Mouse (Mus musculus) testis, postnatal 14 days (tissue): ENCODE results near the gene Higd1c.
"Not testable (repeated sequence)": the region's sequence is repeated elsewhere in the genome, so short reads cannot be mapped to it uniquely, and the experiment has no call there.

Experiments used
- DNase-seq: peaks from one replicate; pipeline ENCODE4 v3.0.0; 2021; ENCODE audit warnings: low spot score

Higd1c gene

DNA sequence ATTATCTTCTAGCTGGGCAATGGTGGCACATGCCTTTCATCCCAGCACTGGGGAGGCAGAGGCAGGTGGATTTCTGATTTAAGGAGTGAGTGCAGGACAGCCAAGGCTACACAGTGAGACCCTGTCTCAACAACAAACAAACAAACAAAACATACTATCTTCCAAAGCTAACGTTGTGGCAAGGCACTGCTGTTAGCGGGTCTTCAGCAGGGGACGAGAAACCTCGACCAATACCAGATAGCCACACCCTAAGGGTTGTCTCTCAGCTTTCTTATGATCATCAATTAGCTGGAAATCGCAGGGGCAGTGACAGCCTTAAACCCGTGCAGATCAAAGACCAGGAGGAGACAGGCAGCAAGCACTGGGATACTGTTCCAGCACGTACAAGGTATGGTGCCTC, at the start of gene Higd1c:
Higd1c (plus strand) TSS at position 301 of the 400 bp plus-strand sequence.
- DNase-seq, result no peak

DNA sequence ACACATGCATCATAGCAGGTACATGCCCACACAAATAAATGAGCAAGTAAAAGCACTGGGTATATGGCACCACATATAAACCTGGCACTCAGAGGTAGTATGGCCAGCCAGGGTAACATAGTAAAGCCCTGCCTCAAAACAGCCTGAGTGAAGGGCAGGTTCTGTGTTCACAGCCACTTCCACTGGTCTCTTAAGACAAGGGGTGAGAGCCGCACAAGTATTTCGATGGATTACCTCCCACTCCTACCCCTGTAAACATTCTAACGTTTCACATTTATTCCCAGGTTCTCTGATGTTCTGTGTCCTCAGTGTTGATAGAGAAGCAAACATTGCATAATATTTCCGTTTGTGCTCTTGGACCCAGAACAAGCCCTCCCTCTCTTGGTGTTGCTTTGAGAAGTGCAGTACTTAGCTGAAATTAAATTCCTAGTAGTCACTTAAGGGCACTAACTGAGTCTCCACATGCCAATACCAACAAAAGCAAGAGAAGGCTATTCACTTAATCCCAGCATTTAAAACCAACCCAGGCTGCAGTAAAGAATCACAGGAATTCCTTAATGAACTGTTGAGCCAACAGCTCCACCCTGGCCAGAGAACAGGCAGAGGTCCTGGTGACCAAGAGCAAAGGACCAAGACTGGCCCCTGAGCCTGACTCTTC, 46.2 kb upstream of the Higd1c start:
- not testable (repeated sequence) for DNase-seq

DNA sequence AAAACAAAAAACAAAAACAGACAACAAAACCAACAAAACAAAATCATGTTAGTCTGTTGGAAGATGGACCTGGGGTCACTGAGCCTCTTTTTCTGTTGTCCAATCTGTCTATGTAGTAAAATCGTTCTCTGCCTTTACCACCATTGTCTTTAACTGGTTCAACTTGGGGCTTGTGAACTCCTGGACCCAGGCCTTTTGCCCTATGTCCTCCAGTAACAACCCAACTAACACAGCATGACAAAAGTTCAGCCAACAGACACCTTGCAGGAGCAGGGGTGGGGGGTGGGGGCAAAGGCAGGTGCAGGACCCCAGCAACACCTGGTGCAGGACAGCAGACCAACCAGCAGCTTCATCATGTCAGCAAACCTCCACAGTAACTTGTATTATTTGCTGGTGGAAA, 44.5 kb upstream of the Higd1c start:
- DNase-seq, result no peak

DNA sequence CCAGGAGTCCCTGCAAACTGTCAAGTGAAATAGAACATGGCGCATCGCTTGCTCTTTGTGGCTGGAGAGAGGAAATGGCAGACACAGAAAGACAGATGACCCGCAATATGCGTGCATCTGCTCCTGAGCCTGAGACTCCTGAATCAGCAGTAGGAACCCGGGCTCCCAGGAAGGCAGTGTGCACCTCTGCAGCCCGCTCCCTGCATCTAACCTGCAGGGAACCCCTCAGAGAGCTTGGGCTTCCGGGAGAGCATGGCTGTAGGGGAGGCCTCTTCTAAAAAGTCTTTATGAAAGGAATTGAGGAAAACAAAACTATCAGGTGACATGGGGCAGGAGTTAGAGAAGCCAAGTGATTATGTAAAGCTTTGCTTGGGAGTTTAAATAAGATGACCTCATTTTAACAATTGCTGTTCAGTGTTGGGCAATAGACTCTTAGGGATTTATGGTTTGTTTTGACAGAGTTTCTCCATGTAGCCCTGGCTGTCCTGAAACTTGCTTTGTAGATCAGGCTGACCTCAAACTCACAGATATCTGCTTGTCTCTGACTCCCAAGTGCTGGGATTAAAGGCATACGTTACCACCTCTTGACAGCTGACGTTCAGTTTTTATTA, 43.9 kb upstream of the Higd1c start:
- no peak for DNase-seq

DNA sequence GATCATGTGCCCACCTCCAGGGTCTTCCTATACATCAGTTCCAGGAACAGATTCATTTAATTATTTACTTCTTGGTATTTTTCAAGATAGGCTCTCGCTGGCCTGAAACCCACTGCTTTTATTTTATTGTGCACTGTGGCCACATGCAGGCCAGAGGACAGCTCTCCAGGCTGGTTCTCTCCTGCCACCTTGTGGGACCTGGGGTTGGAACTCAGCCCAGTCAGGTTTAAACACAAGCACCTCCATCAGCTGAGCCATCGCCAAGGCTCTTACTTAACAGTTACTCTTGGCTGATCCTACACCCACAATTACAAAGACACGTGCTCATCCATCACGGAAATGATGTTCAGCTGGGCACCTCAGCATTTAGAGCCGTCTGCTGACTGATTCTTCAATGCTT, 43.2 kb upstream of the Higd1c start:
- no peak for DNase-seq

DNA sequence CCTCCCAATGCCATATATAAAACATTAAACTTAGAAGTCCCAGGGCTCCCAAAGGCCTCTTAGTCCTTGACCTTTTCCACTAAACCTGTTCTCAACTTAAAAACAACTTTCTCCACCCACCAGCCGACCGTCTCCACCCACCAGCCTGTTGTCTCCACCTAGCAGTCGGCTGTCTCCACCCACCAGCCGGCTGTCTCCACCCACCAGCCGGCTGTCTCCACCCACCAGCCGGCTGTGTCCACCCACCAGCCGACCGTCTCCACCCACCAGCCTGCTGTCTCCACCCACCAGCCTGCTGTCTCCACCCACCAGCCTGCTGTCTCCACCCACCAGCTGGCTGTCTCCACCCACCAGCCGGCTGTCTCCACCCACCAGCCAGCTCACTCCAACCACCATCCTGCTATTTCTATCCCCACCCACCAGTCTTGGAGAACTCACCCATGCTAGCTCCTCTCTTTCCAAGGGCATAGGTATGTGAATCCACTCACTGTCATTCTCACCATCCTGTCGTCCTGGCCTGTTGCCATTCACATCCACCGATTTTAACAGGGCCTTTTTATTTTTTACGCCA, 40.2 kb upstream of the Higd1c start:
- DNase-seq, result no peak

DNA sequence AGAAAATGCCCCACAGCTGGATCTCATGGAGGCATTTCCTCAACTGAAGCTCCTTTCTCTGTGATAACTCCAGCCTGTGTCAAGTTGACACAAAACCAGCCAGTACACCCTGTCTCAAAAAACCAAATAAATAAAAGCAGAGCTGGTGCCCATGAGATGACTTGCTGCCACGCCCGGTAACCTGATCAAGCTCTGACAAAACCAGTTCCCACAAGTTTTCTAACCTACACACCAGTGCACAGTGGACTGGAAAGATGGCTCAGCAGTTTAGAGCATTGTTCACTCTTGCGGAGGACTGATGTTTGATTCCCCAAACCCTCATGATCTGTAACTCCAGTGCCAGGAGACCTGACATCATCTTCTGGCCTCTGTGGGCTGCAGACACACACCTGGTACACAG, 39.1 kb upstream of the Higd1c start:
- no peak for DNase-seq

DNA sequence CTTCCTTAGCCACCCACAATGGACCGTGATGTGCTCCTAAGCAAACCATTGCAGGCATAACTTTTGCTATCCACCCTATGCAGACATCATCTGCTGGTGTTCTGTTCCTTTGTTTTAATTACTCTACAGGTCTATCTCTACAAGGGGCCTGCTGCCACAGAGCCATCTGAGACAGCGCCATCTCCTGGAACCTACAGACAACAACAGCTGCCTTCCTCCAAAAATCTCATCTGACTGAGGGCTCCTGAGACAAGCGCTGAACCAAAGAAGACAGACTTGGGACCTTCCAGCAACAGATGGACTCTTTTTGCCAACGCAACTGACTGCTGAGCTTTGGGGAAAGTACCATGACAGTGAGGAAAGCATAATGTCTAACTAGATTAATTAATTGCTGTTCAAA, 36.3 kb upstream of the Higd1c start:
- not testable (repeated sequence) for DNase-seq

DNA sequence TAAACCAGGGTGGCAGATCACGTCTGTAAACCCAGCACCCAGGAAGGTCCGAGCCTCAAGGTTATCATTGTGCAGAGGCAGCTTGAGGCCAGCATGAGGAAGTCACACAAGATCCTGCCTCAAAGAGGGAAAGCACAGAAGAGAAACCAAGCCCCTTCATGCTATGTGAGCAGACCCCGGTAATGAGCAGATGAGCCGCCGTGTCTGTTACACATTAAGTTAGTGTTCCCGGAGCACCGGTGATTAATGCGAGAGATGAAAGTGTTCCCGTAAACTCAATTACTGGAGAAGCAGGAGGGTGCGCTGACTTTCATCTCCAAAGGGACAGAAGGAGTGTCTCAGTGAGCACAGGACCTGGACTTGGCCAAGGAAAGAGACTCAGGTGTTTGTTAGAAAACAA, 35.0 kb upstream of the Higd1c start:
- not testable (repeated sequence) for DNase-seq

DNA sequence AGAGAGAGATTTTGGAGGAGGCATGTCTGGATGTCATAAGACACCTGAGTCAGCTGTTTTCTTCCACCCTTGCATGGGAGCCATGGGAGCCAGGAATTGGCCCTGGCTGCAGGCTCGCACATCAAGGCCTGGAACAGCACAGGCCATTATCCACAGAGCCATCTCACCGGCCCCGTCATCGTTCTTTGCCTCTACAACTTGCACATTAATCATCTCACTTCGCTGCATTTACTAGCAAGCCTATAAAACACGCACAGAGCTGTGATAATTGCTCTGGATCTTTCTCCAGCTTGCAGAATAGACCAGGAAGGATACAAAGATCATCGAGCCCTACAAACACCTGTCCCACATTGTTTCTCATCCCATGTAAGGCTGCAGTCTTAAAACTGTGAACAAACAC, 33.6 kb upstream of the Higd1c start:
- no peak for DNase-seq

DNA sequence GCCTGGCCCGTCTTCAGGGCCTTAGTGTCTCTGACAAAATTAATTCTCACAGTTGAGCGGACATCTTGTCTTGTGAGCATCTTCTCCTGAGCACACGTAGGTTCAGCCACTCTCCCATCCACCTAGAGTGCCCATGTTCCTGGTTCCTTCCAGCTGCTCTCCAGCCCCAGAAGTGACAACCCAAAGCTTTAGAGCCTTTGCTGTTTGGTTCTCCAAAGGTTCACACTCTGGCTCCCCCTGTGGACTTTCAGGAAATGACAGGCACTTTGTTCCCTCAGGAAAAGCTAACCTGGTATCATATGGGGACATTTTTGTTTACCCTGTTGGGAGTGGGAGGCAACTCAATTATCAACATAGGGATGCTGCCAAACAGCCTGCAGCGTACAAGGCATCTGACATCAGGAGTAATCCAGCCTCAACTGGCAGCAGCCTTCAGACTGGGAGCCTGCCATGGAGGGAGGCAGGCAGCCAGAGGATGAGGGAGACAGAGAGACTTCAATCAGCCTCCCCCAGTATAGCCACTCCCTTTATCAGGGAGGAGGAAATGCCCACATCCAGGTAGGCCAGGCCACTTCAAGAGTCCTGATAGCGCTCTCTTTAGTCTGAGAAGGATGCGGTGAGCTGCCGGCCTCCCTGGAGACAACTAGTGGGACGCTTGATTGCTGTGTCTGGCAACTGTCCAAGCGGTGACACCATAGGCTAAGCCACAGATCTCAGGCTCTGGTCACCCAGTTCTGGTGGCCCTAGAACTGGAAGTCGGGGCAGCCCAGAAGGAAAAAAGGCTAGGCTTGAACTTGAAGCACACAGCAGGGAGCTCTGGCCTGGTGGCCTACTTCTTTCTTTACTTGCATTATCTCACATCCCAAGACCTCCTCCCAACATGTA, 32.0 kb upstream of the Higd1c start:
- not testable (repeated sequence) for DNase-seq

DNA sequence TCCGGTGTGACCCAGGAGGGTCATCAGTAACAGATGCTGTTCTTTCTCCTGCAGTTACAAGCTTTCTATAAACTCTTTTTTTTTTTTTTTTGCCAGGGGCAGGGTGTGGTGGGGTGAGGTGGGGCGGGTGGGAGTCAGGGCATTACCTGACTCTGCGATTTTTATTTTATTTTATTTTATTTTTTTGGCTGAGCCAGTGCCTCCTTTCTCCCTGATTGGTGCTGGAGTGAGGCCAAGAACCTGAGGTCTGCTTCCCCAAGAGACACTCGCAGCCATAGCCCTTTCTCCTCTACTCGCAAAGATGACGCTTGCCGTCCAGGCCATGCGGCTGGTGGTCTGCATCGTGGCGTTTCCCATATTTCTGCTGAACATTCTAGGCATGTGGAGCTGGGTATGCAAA, 29.7 kb upstream of the Higd1c start, which contains the start of gene Mettl7a3:
Mettl7a3 (plus strand) TSS at position 301 of the 400 bp plus-strand sequence.
- DNase-seq, result no peak

DNA sequence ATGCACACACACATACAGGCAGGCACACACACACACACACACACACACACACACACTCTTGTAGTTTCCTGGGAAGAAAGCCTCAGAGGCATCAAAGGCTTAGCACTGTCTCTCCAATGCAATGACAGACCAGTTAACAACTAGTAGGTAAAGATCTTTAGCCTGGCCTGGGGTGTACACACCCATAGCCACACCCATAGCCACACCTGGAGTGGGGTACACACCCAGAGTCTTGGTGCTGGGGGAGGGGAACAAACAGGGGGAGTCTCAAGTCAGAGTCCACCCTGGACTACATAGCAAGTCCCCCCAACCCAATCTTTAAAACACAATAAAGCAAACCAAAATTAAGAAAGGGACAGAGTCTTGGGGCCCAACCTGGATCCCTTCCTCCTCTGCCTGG, 27.0 kb upstream of the Higd1c start:
- not testable (repeated sequence) for DNase-seq

DNA sequence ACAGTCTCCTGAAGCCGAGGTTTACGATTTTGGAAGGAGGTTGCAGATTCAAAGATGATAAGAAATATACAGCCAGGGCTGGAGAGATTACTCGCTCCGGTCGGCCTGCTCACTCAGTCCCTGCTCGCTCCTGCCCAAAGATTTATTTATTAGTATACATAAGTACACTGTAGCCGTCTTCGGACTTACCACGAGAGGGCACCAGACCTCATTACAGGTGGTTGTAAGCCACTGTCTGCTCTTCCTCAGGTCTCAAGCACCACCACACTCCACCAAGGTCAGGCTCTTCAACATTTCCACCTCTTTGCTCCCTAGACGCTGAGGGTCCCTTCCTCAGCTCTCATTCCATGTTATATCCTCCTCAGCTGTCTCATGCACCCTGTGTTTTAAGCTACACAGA, 26.5 kb upstream of the Higd1c start:
- DNase-seq, result not testable (repeated sequence)

DNA sequence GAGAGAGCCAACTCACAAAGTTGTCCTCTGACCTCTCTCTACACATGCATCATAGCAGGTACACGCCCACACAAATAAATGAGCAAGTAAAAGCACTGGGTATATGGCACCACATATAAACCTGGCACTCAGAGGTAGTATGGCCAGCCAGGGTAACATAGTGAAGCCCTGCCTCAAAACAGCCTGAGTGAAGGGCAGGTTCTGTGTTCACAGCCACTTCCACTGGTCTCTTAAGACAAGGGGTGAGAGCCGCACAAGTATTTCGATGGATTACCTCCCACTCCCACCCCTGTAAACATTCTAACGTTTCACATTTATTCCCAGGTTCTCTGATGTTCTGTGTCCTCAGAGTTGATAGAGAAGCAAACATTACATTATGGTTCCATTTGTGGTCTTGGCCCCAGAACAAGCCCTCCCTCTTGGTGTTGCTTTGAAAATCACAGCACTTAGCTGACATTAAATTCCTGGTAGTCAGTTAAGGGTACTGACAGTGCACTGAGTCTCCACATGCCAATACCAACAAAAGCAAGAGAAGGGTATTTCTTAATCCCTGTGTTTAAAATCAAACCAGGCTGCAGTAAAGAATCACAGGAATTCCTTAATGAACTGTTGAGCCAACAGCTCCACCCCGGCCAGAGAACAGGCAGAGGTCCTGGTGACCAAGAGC, 22.9 kb upstream of the Higd1c start:
- DNase-seq, result not testable (repeated sequence)

DNA sequence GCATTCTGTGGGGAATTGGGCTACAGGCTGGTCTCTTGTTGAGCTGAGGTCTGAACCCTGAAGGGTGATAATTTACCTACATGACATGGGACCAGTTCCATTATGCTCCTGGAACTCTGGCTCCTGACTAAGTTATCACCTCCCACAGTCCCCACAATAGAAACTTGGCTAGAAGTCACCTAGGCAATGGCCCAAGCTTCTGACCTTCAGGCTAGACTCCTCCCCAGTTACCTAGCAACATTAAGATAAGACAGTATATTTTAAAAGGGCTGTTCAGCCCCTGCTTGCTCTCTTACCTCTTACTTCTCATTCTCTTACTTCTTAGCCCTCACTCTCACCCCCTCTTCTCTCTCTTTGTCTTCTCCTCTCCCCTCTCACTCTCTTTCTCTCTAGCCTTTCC, 18.9 kb upstream of the Higd1c start:
- no peak for DNase-seq

DNA sequence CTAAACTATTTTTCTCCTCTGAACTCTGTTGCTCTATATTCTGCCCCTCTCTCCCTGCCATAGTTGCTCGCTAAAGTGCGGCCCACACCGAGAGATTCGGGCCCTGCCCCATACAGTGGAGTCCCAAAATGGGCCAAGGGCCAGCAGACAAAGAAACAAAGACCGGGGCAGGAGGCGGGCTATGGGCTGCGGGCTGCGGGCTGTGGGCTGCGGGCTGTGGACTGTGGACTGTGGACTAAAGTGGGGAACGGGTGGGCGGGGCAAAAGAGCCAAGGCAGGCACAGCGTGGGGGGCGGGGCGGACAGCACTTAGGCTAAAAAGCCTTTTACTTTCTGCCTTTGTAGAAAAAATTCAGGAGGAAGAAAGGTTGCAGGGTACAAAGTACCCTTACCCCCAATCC, 17.6 kb upstream of the Higd1c start:
- no peak for DNase-seq

DNA sequence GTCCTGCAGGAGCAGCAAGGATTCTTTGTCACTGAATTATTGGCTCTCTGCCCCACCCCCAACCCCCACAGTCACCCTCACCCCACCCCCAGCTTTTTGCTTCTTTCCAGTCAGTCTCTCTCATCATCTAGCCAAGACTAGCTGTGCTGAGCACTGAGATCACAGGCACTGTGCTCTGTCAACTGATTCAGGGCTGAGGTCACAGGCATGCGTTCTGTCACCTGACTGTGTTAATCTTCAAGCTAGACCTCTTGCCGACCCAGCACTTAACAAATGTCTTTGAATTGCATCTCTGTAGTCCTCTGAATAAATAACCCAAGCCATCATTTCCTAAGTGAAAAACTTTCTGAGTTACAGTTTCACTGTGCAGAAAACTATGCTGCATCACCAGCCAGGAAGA, 14.8 kb upstream of the Higd1c start:
- DNase-seq, result no peak

DNA sequence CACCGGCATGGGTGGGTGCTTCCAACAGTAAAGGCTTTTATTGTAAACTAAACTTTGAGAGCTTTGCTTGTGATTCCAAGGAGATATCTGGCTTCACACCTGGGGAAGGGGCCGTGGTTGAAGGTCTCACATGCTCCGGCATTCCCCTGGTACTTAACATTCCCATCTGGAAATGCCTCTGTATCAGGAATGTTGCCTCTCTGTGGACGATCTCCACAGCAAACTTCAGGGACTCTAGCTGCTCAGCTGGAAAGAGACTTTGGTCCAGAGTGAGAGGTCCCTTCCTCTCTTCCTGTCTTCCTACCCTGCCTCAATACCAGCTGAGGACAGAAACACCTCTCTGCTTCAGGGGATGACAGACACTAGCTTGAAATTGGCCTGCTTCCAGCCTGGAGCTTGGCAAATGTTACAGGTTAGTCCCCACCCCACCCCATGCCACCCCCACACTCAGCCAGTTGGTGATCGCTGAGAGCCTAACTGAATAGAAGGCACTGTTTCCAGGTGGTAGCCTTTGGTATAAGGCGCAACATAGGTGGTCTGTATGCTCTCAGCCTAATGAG, 12.8 kb upstream of the Higd1c start:
- no peak for DNase-seq

DNA sequence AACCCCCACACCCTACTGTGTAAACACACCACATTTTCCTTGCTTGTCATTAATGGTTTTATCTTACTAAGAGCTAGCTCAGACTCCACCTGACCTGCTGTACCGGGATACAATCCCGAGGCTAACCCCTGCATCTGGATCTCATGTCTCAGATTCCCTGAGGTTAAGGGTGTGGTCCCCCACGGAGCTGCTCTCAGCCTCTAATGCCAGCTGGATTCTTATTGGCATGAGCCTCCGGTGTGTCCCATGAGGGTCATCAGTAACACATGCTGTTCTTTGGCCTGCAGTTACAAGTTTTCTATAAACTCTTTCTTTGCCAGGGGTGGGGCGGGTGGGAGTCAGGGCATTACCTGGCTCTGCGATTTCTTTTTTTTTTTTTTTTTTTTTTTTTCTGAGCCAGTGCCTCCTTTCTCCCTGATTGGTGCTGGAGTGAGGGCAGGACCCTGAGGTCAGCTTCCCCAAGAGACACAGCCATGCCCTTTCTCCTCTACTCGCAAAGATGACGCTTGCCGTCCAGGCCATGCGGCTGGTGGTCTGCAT, 11.6 kb upstream of the Higd1c start, which contains the start of the genes Methig1 and Mettl7a2:
Methig1 (plus strand) TSS at position 439 of the 540 bp plus-strand sequence.
Mettl7a2 (plus strand) TSS at position 490 of the 540 bp plus-strand sequence.
- DNase-seq, result no peak

DNA sequence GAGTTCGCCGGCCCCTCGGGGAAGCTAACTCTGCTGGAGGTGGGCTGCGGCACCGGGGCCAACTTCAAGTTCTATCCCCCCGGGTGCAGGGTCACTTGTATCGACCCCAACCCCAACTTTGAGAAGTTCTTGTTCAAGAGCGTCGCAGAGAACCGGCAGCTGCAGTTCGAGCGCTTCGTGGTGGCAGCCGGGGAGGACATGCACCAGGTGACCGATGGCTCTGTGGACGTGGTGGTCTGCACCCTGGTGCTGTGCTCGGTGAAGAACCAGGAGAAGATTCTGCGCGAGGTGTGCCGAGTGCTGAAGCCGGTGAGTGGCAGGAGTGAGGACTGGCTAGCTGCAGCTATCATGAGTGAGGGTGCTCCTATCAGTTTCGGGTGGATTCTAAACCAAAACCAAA, 10.9 kb upstream of the Higd1c start:
- DNase-seq, result not testable (repeated sequence)
